In genomic region chr10:96201891-96202290, GRCm38 (mm10) we compare ENCODE assay signal across 18 mouse cellular contexts.
DNase-seq lines count a peak whose midpoint lies in the region; ATAC-seq lines count a peak whose summit lies in the region.
"Had no signal": no experiment of that assay in that cellular context is flagged by ENCODE, and none has a peak within 500 bp of the region (broad histone marks: within the 10 kb centered on the region; RNA-seq: fewer than 3 reads in every experiment).

No protein-coding gene starts in this region.

- H3K36me3 ChIP-seq in forebrain, embryonic 10.5 days (replicated peaks) = no peaks in the 10 kb centered on the region
- no peaks in the 10 kb centered on the region for H3K36me3 ChIP-seq in forebrain, embryonic 15.5 days
- H3K36me3 ChIP-seq: heart, embryonic 10.5 days; kidney, embryonic 15.5 days; limb, embryonic 15.5 days had no signal

- no peak overlapping the region for H3K4me2 ChIP-seq in forebrain, embryonic 15.5 days (replicated peaks)
- H3K4me2 ChIP-seq: kidney, embryonic 15.5 days; limb, embryonic 15.5 days; midbrain, embryonic 11.5 days had no signal

- 85% methylated on average over 6 of the region's 6 CpGs for WGBS in forebrain, embryonic 10.5 days
- WGBS in forebrain, embryonic 15.5 days = 70% methylated on average over 6 of the region's 6 CpGs

- H3K27me3 ChIP-seq in forebrain, embryonic 10.5 days (ENCODE audit: poor library complexity, severe bottlenecking) = no peaks in the 10 kb centered on the region
- H3K27me3 ChIP-seq in forebrain, embryonic 15.5 days = no peaks in the 10 kb centered on the region
- H3K27me3 ChIP-seq: kidney, embryonic 15.5 days; limb, embryonic 15.5 days had no signal

- H3K4me3 ChIP-seq in forebrain, embryonic 10.5 days = no peak overlapping the region
- no peak overlapping the region for H3K4me3 ChIP-seq in forebrain, embryonic 15.5 days
- H3K4me3 ChIP-seq: heart, embryonic 10.5 days; kidney, embryonic 15.5 days; limb, embryonic 15.5 days had no signal

- no peak overlapping the region for H3K9ac ChIP-seq in forebrain, embryonic 15.5 days (replicated peaks)
- H3K9ac ChIP-seq: kidney, embryonic 15.5 days; limb, embryonic 15.5 days; liver, embryonic 14.5 days had no signal

- H3K9me3 ChIP-seq in forebrain, embryonic 10.5 days = no peaks in the 10 kb centered on the region
- H3K9me3 ChIP-seq in forebrain, embryonic 15.5 days = no peaks in the 10 kb centered on the region
- H3K9me3 ChIP-seq: heart, embryonic 10.5 days; kidney, embryonic 15.5 days; limb, embryonic 15.5 days had no signal

- ATAC-seq in forebrain, embryonic 15.5 days (replicated peaks) = no peak
- ATAC-seq: hindbrain, postnatal 0 days; intestine, postnatal 0 days had no signal

- no peaks in the 10 kb centered on the region for H3K4me1 ChIP-seq in forebrain, embryonic 10.5 days
- no peaks in the 10 kb centered on the region for H3K4me1 ChIP-seq in forebrain, embryonic 15.5 days
- H3K4me1 ChIP-seq: kidney, embryonic 15.5 days had no signal

- 0 out of 2 replicates have a peak overlapping the region, but pooled peaks have one; percentile 35 for H3K27ac ChIP-seq in forebrain, embryonic 10.5 days
- H3K27ac ChIP-seq in forebrain, embryonic 15.5 days (replicated peaks) = no peak overlapping the region
- H3K27ac ChIP-seq: kidney, embryonic 15.5 days; limb, embryonic 15.5 days; liver, embryonic 14.5 days had no signal

- no peak for DNase-seq in forebrain, embryonic 10.5 days (ENCODE audit: extremely low spot score, low spot score)
- DNase-seq in thymus, postnatal 0 days (ENCODE audit: low spot score) = peak; percentile 7
- DNase-seq in thymus, adult 18-20 months = no peak
- peak; percentile 39 for DNase-seq in T-cell, adult 2 months (ENCODE audit: low spot score)
- peak; percentile 59 for DNase-seq in naive thymus-derived CD4-positive, alpha-beta T cell, adult 2 months (ENCODE audit: low read depth)
- no peak for DNase-seq in right cerebral cortex, postnatal 36 days (ENCODE audit: low spot score in 2 of 2)
- DNase-seq in lung, postnatal 36 days = no peak
- DNase-seq: adrenal gland, postnatal 14 days; kidney, postnatal 36 days; right cerebral cortex, postnatal 4 days had no signal

Comparison
In these comparisons a context has a peak if more than half of its experiments do, and no peak if none do; other contexts are left out.
1. DNase-seq: peak in thymus, postnatal 0 days (single experiment), T-cell, adult 2 months (single experiment) and naive thymus-derived CD4-positive, alpha-beta T cell, adult 2 months (single experiment); none in forebrain, embryonic 10.5 days (single experiment), thymus, adult 18-20 months (0 of 2), right cerebral cortex, postnatal 36 days (0 of 2) and lung, postnatal 36 days (single experiment).